Mouse (Mus musculus) heart, adult 2 months (tissue): ENCODE measurements around the gene Ints7.

Experiments
- CTCF ChIP-seq: fragments of 200-600 bp; IDR thresholded peaks from 2 replicates; pipeline ENCODE4 v1.8.1; 2022; ENCODE audit warnings: antibody characterized with exemption, mild to moderate bottlenecking, moderate library complexity
- EP300 ChIP-seq: fragments of 200-500 bp; IDR thresholded peaks from 2 replicates; pipeline ENCODE4 v1.6.1; 2011; ENCODE audit warnings: low read depth, low read length, control low read depth; ENCODE audit not compliant: insufficient read depth
- POLR2A ChIP-seq: fragments of 200-500 bp; IDR thresholded peaks from 2 replicates; pipeline ENCODE4 v1.6.1; 2011; ENCODE audit warnings: mild to moderate bottlenecking, low read depth, low read length, control low read depth; ENCODE audit not compliant: insufficient read depth

DNA sequence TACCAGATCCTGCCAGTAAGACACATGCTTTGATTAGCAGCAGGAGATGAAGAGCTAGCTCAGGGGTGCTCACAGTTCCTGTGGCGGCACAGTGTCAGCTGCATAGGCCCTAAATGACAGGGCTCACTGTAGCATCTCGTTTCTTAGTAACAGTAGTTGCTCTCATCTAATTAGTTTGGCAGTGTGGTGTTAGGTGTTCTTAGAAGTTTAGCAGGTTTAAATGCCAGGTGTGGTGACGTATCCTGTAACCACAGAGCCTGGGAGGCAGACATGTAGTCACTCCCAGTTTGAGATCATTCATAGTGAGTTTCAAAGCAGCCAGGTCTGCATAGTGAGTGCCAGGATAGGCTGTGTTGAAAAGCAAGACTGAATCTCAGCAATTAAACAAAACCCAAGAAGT lies 4.1 kb downstream of the Ints7 start:
- TF ChIP-seq EP300 (no peak), CTCF (no peak), POLR2A (no peak)
